ENCODE assay signal across 8 mouse cellular contexts in genomic region chrX:93674836-93675795, GRCm38 (mm10). TPM values are rescaled to one million over a fixed set of nuclear protein-coding genes. Genes with fewer than 3 reads are reported as not detected.
A peak's percentile ranks its signal among the peaks of the same experiment; 100 is the strongest.
DNase-seq lines count a peak whose midpoint lies in the region; ATAC-seq and TF ChIP-seq lines count a peak whose summit lies in the region.

No protein-coding gene starts in this region.

- H3K27me3 ChIP-seq in hindbrain, postnatal 0 days (ENCODE audit: insufficient read depth, low read length): no peaks in the 10 kb centered on the region
- peaks cover 5% of the 10 kb centered on the region for H3K27me3 ChIP-seq in megakaryocyte, embryonic 14.5 days (replicated peaks)

- peak overlapping the region; percentile 83 for H3K27ac ChIP-seq in hindbrain, postnatal 0 days

- H3K36me3 ChIP-seq in hindbrain, postnatal 0 days (ENCODE audit: insufficient read depth, low read length): no peaks in the 10 kb centered on the region
- H3K36me3 ChIP-seq in megakaryocyte, embryonic 14.5 days (replicated peaks; ENCODE audit: low read length): no peaks in the 10 kb centered on the region

- H3K9ac ChIP-seq in hindbrain, postnatal 0 days (replicated peaks; ENCODE audit: low read length): peak overlapping the region; percentile 49

- peak overlapping the region; percentile 38 for H3K4me3 ChIP-seq in hindbrain, postnatal 0 days (ENCODE audit: low read length)
- peak overlapping the region; percentile 91 for H3K4me3 ChIP-seq in megakaryocyte, embryonic 14.5 days (replicated peaks)

- DNase-seq in ZHBTc4 (ENCODE audit: low read depth, low spot score): peak; percentile 78
- peak; percentile 66 for DNase-seq in cerebellum, adult 9-11 months
- peak; percentile 44 to 68 for DNase-seq in frontal cortex, adult 2 months (ENCODE audit: extremely low spot score in 1 of 2, low spot score in 1 of 2)
- DNase-seq in hindbrain, postnatal 0 days (ENCODE audit: low spot score): peak; percentile 77
- DNase-seq in left cerebral cortex, adult 9 months (ENCODE audit: low spot score in 2 of 2): peak; percentile 52 to 56
- DNase-seq in right cerebral cortex, adult 2 months (ENCODE audit: low spot score in 2 of 2): peak; percentile 60 to 62
- DNase-seq in yolk sac, embryonic 10.5 days (ENCODE audit: low spot score): peak; percentile 45

- H3K4me1 ChIP-seq in hindbrain, postnatal 0 days (ENCODE audit: insufficient read depth, low read length): no peaks in the 10 kb centered on the region
- peaks cover 36% of the 10 kb centered on the region for H3K4me1 ChIP-seq in megakaryocyte, embryonic 14.5 days

- H3K9me3 ChIP-seq in hindbrain, postnatal 0 days (ENCODE audit: low read length): no peaks in the 10 kb centered on the region
- no peaks in the 10 kb centered on the region for H3K9me3 ChIP-seq in megakaryocyte, embryonic 14.5 days

- peak; percentile 99 for ATAC-seq in hindbrain, postnatal 0 days

- 28% methylated on average over 19 of the region's 19 CpGs for WGBS in hindbrain, postnatal 0 days

- peak overlapping the region; percentile 62 for H3K4me2 ChIP-seq in hindbrain, postnatal 0 days (ENCODE audit: low read depth, low read length)

- no peak for TF ChIP-seq CTCF in hindbrain, postnatal 0 days (IDR thresholded peaks at IDR 0.05; ENCODE audit: low read depth)

RNA-seq across cellular contexts. Expression of gene Pcyt1b, which starts 20.5 kb away (rescaled TPM):
- 25.4 and 25.9 TPM in 2 replicates for polyA plus RNA-seq in frontal cortex, adult 2 months (2012; rRNA removed)
- 15.3 and 17.3 TPM in 2 replicates for total RNA-seq in hindbrain, postnatal 0 days (2014; rRNA removed)
- polyA plus RNA-seq in hindbrain, postnatal 0 days (2015; fragmentation: Nextera tagmentation; extraction: Ambion mirVana): 14.5 and 14.8 TPM in 2 replicates
- 8.9 and 14.8 TPM in 2 replicates for polyA plus RNA-seq in megakaryocyte, embryonic 14.5 days (2012; ENCODE audit: insufficient read depth, low replicate concordance)

RNA-seq across cellular contexts. Expression of gene Pola1, which starts 43.2 kb away (rescaled TPM):
- 2.8 and 3.1 TPM in 2 replicates for polyA plus RNA-seq in frontal cortex, adult 2 months (2012; rRNA removed)
- 5.4 and 6.8 TPM in 2 replicates for total RNA-seq in hindbrain, postnatal 0 days (2014; rRNA removed)
- polyA plus RNA-seq in hindbrain, postnatal 0 days (2015; fragmentation: Nextera tagmentation; extraction: Ambion mirVana): 2.6 and 3.0 TPM in 2 replicates
- polyA plus RNA-seq in megakaryocyte, embryonic 14.5 days (2012; ENCODE audit: insufficient read depth, low replicate concordance): 1.1 and 2.2 TPM in 2 replicates

Comparison
In these comparisons a context has a peak if more than half of its experiments do, and no peak if none do; other contexts are left out.
1. Peak in every context shown above with its lines: DNase-seq, ATAC-seq, H3K4me3 ChIP-seq and H3K27ac ChIP-seq.